Mouse (Mus musculus) cerebellum, adult 18-20 months (tissue): ENCODE results near the gene Glt1d1.
"Not testable (repeated sequence)": the region's sequence is repeated elsewhere in the genome, so short reads cannot be mapped to it uniquely, and the experiment has no call there.

Source experiments
- DNase-seq, 2 experiments: peaks; one replicate each; pipeline ENCODE4 v3.0.0; 2021

Glt1d1 gene

GRCm38 (mm10) chr5:127703609-127704180, 71.6 kb downstream of the Glt1d1 start:
- no peak for DNase-seq

DNA sequence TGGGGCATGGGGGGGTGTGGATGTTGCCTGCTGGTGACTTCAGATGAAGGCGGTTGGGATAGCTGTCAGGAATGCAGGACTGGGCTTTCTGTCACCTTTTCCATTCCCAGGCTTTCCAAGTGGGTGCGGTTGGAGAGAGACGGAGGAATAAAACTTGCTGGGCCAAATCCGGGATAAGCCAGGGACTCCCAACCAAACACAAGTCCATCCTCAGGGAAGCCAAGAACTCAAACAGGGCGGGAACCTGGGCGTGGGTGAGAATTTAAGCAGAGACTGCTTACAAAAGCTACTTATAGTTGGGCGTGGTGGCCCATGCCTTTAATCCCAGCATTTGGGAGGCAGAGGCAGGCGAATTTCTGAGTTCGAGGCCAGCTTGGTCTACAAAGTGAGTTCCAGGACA, 73.2 kb downstream of the Glt1d1 start:
- DNase-seq: no peak

GRCm38 (mm10) chr5:127705976-127706375, 73.9 kb downstream of the Glt1d1 start:
- no peak for DNase-seq

DNA sequence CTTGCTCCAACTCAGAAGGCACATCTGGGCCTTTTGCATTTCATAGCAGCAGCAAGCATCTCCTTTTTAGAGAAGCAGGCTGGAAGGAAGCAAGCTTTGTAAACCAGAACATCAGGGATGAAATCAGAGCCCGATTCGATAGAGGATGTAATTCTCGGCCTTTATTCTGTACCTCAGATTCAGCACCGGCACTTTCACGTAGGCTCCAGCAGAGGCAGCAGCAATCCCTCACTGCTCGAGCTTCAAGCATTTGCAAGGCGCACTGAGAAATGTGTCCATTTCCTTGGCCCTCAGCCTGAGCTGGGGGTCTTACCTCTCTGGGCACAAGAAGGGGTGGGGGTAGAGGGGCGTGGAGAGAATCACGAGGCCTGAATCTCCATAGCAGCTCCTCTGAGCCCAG, 76.1 kb downstream of the Glt1d1 start:
- DNase-seq: no peak

DNA sequence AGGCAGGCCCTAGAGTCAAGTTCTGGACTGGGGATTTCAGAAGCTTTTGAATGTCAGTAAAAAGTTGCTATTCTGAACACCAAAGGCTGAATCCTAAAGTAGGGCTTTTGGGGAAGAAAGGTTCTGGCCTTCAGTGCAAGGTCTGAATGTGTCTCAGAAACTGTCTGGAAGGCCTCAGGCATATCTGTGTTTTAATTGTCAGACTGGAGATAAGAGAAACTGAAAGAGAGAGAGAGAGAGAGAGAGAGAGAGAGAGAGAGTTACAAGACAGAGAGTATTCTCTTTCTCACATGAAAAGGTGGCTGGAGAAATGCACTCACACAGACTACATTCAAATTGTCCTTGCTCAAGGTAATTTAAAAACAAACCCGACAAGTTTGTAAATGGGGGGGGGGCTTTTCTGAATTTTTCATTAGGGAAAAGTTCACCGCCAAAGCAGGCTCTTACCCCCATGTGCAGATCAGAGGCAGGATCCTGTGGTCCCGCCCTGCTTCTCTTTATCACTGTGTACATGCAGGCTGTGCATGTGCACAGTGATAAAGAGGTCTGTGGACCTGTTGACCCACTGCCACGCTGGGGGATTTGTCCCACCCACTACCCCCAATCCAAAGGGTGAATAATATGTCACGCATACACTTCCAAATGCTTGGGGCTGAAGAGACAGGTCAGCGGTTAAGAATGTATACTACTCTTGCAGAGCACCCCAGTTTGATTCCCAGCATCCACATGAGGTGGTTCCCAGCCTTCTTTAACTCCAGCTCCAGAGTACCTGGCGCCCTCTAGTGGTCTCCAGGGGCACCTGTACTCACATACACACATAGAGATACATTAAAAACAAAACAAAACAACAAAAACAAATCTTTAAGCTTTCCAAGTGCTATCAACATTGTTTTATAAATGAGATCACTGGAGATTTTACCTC, 83.0 kb downstream of the Glt1d1 start:
- no peak for DNase-seq

DNA sequence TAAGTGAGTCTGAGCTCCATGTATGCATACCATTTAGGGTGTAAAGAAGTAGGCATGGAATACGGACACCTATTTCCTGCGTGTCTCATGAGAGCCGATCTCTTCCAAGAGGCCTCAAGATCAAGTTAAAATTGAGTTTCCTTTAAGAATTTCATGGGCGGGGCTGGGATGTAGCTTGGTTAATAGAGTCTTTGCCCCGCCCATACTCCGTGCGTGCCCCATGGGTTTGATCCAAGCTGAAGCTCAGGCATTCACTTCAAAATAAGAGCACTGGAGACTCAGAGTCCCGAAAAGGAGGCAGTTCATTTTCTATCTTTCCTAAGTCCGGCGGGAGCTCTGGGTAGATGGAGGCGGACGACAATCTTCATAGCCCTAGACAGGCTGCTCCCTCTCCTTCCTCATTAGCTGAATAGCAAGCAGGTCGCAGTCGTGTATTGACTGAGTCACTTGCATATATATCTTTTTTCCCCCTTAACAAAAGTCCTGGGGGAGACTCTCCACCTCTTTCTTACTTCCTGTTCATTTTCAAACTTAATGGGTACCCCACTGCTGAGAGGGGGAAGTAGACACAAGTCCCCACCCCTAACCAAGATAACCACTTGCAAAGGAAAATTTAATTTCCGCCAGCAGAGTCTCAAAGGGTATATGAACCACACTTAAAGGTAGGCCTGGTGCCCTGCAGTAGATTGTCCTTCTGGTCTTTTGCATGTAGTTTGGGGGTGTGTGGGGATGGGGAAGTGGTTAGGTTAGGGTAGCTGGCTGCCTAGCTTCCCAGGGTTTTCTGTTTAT, 88.7 kb downstream of the Glt1d1 start:
- no peak for DNase-seq

DNA sequence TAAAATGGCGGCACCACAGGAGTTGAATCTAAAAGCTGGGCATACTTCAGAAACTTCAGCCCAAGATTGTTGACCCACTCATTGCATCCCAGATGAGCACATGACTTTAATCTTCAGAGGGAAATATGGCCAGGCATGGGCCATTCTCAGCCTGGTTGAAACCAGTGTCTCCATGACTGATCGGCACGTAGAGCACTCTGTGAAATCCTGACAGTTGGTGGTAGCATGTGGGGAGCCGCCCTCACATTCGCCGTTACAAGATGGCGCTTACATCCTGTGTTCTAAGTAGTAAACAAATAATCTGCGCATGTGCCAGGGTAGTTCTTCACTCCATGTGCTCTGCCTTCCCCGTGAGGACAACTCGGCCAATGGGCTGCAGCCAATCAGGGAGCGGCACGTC, 90.1 kb downstream of the Glt1d1 start:
- not testable (repeated sequence) for DNase-seq

DNA sequence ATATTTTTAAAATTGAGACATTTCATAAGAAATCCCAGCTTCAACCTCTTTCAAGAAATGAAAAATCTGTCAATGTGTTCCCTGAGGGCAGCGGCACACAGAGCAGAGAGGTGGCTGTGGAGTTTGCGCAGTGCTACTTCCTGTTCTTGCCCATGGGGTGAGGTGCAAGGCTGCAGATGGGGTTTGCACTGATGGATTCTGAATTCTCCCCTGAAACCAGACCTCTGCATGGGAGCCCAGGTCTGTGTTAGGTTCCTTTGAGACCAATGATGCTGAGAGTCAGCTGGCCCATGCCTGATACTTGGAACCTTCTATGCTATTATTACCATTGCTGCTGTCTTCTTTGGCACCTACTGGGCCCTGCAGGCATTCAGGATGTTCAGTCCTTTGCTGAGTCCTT, 98.3 kb downstream of the Glt1d1 start:
- DNase-seq: no peak

DNA sequence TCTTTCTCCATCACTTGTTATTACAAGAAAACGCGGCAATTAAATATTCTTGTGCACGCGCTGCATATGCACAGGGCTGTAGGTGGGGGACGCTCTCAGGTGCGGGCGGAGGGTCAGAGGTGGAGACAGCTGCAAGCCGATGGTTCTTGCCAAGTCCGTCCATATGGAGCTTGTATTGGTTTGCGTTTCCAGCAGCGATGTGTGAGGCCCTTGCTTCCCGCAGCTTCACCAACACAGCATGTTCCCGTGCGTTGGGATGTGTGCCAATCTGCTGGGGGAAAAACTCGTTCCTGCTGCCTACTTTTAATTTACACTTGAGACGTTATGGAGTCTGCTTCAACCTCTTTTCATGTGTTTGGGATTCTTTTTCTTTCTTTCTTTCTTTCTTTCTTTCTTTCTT, 109.3 kb downstream of the Glt1d1 start:
- peak; percentile 4 to 11 for DNase-seq

DNA sequence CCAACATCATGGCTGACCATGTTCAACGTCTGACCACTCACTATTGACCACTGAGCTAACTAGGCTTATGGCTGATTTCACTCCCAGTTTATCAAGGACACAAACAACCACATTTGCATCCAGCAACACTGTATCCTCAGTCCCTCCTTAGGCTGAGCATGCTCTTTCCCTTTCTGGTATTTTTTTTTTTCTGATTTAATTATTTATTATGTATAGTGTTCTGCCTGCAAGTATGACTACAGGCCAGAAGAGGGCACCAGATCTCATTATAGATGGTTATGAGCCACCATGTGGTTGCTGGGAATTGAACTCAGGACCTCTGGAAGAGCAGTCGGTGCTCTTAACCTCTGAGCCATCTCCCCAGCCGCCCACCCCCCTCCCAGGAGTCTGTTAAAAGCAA, 117.5 kb downstream of the Glt1d1 start:
- DNase-seq: not testable (repeated sequence)

- no peak for DNase-seq
Observed at GRCm38 (mm10) chr5:127751262-127751975, 119.4 kb downstream of the Glt1d1 start.

- DNase-seq: no peak
Observed at GRCm38 (mm10) chr5:127755594-127755993, 123.5 kb downstream of the Glt1d1 start.

DNA sequence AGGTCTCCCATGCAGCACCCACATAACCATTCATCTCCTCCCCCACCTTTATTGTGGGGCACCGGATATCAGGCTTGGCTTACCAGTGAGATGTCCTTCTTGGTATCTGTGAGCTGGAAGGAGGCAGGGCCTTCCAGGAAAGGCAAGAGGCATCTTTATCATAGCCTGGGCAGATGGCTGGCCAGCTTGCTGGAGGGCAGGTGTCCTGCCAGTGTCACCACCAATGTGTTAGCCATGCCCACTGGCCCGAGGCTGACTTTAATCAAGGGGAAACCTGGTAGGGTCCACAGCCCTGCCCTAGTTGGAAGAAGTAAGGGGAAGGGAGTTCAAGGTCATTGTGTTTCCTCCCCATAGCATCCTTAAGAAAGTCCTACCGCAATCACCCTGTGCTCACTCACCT, 123.9 kb downstream of the Glt1d1 start:
- DNase-seq: no peak

GRCm38 (mm10) chr5:127756671-127757423, 124.8 kb downstream of the Glt1d1 start:
- no peak for DNase-seq

DNA sequence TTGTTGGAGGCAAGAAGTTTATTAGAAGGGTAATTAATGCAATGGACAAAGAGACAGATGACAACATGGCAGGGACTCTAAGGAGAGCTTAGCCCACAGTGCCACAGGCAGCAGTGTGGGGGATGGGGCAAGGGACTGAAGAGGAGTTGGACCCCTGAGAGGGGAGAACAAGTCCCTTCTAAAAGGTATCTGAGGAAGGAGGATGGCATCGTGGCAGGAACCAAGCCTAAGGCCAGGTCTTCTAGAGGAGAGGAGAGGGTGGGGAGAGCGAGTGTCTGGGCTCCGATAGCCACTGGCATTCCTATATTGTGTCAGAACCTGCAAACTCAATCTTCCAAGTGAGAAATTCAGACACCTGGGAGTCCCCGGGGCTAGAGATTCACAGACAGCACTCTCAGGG, 126.5 kb downstream of the Glt1d1 start:
- DNase-seq: no peak
